Mouse (Mus musculus) embryonic facial prominence, embryonic 12.5 days (tissue): ENCODE measurements around the gene Camta1. TPM values are rescaled to one million over a fixed set of nuclear protein-coding genes. Genes with fewer than 3 reads are reported as not detected.

Experiments
- ATAC-seq: fragments of 200-750 bp; cut with Nextera tagmentation; 2 replicates; pipeline ENCODE4 v1.8.0; 2017; ENCODE audit not compliant: insufficient number of reproducible peaks, insufficient read depth, low FRiP score, low TSS enrichment
- H3K27ac ChIP-seq: fragments of 300-500 bp; sonication (generic); 2 replicates; pipeline ENCODE4 v1.5.1; 2016; ENCODE audit warnings: mild to moderate bottlenecking
- H3K27me3 ChIP-seq: fragments of 300-500 bp; sonication (generic); 2 replicates; pipeline ENCODE4 v1.6.1; 2016; ENCODE audit warnings: mild to moderate bottlenecking, moderate library complexity
- H3K36me3 ChIP-seq: fragments of 300-500 bp; sonication (generic); 2 replicates; pipeline ENCODE4 v1.6.1; 2016; ENCODE audit warnings: mild to moderate bottlenecking
- H3K4me1 ChIP-seq: fragments of 300-500 bp; sonication (generic); 2 replicates; pipeline ENCODE4 v1.6.1; 2016
- H3K4me2 ChIP-seq: fragments of 300-500 bp; sonication (generic); replicated peaks from 2 replicates; pipeline ENCODE4 v1.6.1; 2016; ENCODE audit warnings: mild to moderate bottlenecking, moderate library complexity
- H3K4me3 ChIP-seq: fragments of 300-500 bp; sonication (generic); 2 replicates; pipeline ENCODE4 v1.5.1; 2016; ENCODE audit warnings: mild to moderate bottlenecking
- H3K9ac ChIP-seq: fragments of 300-500 bp; sonication (generic); 2 replicates; pipeline ENCODE4 v1.6.1; 2016; ENCODE audit warnings: mild to moderate bottlenecking, moderate library complexity
- H3K9me3 ChIP-seq: fragments of 300-500 bp; sonication (generic); 2 replicates; pipeline ENCODE4 v1.6.1; 2016; ENCODE audit warnings: mild to moderate bottlenecking, moderate library complexity
- WGBS: fragments of 180-500 bp; shearing (Covaris S2); methylation state at CpG from one replicate; pipeline ENCODE4 v1.1.7; 2016; 5-methylcytosine and 5-hydroxymethylcytosine counted together
- polyA plus RNA-seq: library from polyadenylated mRNA; unstranded; fragments of >200 nt; fragmentation: Nextera tagmentation; extraction: Ambion mirVana; gene quantifications from 2 replicates; pipeline ENCODE4 v1.2.1, GENCODE M21; 2016

The Camta1 gene
- polyA plus RNA-seq, 1 experiment from 2014 or later, result 115 TPM

- H3K9me3 ChIP-seq, result no peaks in the 10 kb centered on the region
- no peak for ATAC-seq
- no peak overlapping the region for H3K9ac ChIP-seq
- WGBS, result 80% methylated on average over 6 of the region's 6 CpGs
- H3K4me2 ChIP-seq, result no peak overlapping the region
- H3K36me3 ChIP-seq, result no peaks in the 10 kb centered on the region
- H3K27ac ChIP-seq, result no peak overlapping the region
- peaks cover 7% of the 10 kb centered on the region; the same call in 1 of the 2 replicates for H3K4me1 ChIP-seq
- no peak overlapping the region for H3K4me3 ChIP-seq
- 0 out of 2 replicates have a peak, but pooled peaks cover 3% of the 10 kb centered on the region for H3K27me3 ChIP-seq
Observed at GRCm38 (mm10) chr4:151451885-151452284, 409.8 kb downstream of the Camta1 start.

- no peaks in the 10 kb centered on the region for H3K9me3 ChIP-seq
- H3K4me2 ChIP-seq, result no peak overlapping the region
- H3K4me3 ChIP-seq, result no peak overlapping the region
- peaks cover 7% of the 10 kb centered on the region; the same call in 1 of the 2 replicates for H3K4me1 ChIP-seq
- no peaks in the 10 kb centered on the region for H3K36me3 ChIP-seq
- no peak for ATAC-seq
- H3K27ac ChIP-seq, result no peak overlapping the region
- 15% methylated on average over 8 of the region's 8 CpGs for WGBS
- H3K27me3 ChIP-seq, result 0 out of 2 replicates have a peak, but pooled peaks cover 3% of the 10 kb centered on the region
- H3K9ac ChIP-seq, result no peak overlapping the region
Observed at GRCm38 (mm10) chr4:151449981-151450380, 411.7 kb downstream of the Camta1 start.

- Histone ChIP-seq H3K4me3 (no peak overlapping the region), H3K9me3 (no peaks in the 10 kb centered on the region), H3K36me3 (no peaks in the 10 kb centered on the region), H3K9ac (no peak overlapping the region), H3K27ac (no peak overlapping the region), H3K4me2 (no peak overlapping the region), H3K4me1 (peaks cover 7% of the 10 kb centered on the region; the same call in 1 of the 2 replicates), H3K27me3 (0 out of 2 replicates have a peak, but pooled peaks cover 3% of the 10 kb centered on the region)
- 93% methylated on average over 2 of the region's 2 CpGs for WGBS
- ATAC-seq, result no peak
Observed at GRCm38 (mm10) chr4:151448341-151448740, 413.3 kb downstream of the Camta1 start.

- Histone ChIP-seq H3K4me1 (peaks cover under 1% of the 10 kb centered on the region; the same call in 1 of the 2 replicates), H3K27ac (no peak overlapping the region), H3K4me3 (no peak overlapping the region), H3K4me2 (no peak overlapping the region), H3K36me3 (no peaks in the 10 kb centered on the region), H3K27me3 (no peaks in the 10 kb centered on the region), H3K9me3 (peaks cover 5% of the 10 kb centered on the region; the same call in 1 of the 2 replicates), H3K9ac (no peak overlapping the region)
- WGBS, result 86% methylated on average over 4 of the region's 4 CpGs
- no peak for ATAC-seq
Observed at GRCm38 (mm10) chr4:151444665-151445064, 417.0 kb downstream of the Camta1 start.

- 49% methylated on average over 7 of the region's 7 CpGs for WGBS
- Histone ChIP-seq H3K4me3 (no peak overlapping the region), H3K27ac (no peak overlapping the region), H3K9ac (no peak overlapping the region), H3K36me3 (no peaks in the 10 kb centered on the region), H3K9me3 (peaks cover 5% of the 10 kb centered on the region; the same call in 1 of the 2 replicates), H3K27me3 (no peaks in the 10 kb centered on the region), H3K4me2 (no peak overlapping the region), H3K4me1 (no peaks in the 10 kb centered on the region)
- ATAC-seq, result no peak
Observed at GRCm38 (mm10) chr4:151438561-151438960, 423.1 kb downstream of the Camta1 start.

- Histone ChIP-seq H3K27me3 (no peaks in the 10 kb centered on the region), H3K9me3 (peaks cover 5% of the 10 kb centered on the region; the same call in 1 of the 2 replicates), H3K36me3 (no peaks in the 10 kb centered on the region), H3K4me2 (no peak overlapping the region), H3K4me3 (no peak overlapping the region), H3K9ac (no peak overlapping the region), H3K27ac (no peak overlapping the region), H3K4me1 (no peaks in the 10 kb centered on the region)
- ATAC-seq, result no peak
- WGBS, result 88% methylated on average over 11 of the region's 11 CpGs
Observed at GRCm38 (mm10) chr4:151437859-151438258, 423.8 kb downstream of the Camta1 start.

- H3K36me3 ChIP-seq, result no peaks in the 10 kb centered on the region
- no peak overlapping the region for H3K9ac ChIP-seq
- no peak overlapping the region for H3K4me2 ChIP-seq
- no peaks in the 10 kb centered on the region for H3K4me1 ChIP-seq
- H3K27me3 ChIP-seq, result 0 out of 2 replicates have a peak, but pooled peaks cover 5% of the 10 kb centered on the region
- 55% methylated on average over 3 of the region's 3 CpGs for WGBS
- no peak overlapping the region for H3K4me3 ChIP-seq
- no peak for ATAC-seq
- H3K27ac ChIP-seq, result no peak overlapping the region
- H3K9me3 ChIP-seq, result peaks cover 11% of the 10 kb centered on the region; the same call in 1 of the 2 replicates
Observed at GRCm38 (mm10) chr4:151425133-151425532, 436.5 kb downstream of the Camta1 start.

GRCm38 (mm10) chr4:151422922-151423321, 438.8 kb downstream of the Camta1 start:
- Histone ChIP-seq H3K4me1 (peaks cover under 1% of the 10 kb centered on the region), H3K36me3 (no peaks in the 10 kb centered on the region), H3K4me3 (no peak overlapping the region), H3K4me2 (no peak overlapping the region), H3K9ac (no peak overlapping the region), H3K27me3 (0 out of 2 replicates have a peak, but pooled peaks cover 5% of the 10 kb centered on the region), H3K27ac (no peak overlapping the region), H3K9me3 (peaks cover 7% of the 10 kb centered on the region; the same call in 1 of the 2 replicates)
- WGBS, result 83% methylated on average over 4 of the region's 4 CpGs
- ATAC-seq, result no peak

- Histone ChIP-seq H3K27me3 (0 out of 2 replicates have a peak, but pooled peaks cover 5% of the 10 kb centered on the region), H3K4me3 (no peak overlapping the region), H3K9me3 (peaks cover 3% of the 10 kb centered on the region; the same call in 1 of the 2 replicates), H3K9ac (no peak overlapping the region), H3K36me3 (no peaks in the 10 kb centered on the region), H3K27ac (no peak overlapping the region), H3K4me2 (no peak overlapping the region), H3K4me1 (peaks cover 5% of the 10 kb centered on the region)
- WGBS, result 48% methylated on average over 8 of the region's 8 CpGs
- no peak for ATAC-seq
Observed at GRCm38 (mm10) chr4:151422361-151422760, 439.3 kb downstream of the Camta1 start.

GRCm38 (mm10) chr4:151418344-151418875, 443.3 kb downstream of the Camta1 start:
- 0 out of 2 replicates have a peak, but pooled peaks cover 5% of the 10 kb centered on the region for H3K27me3 ChIP-seq
- H3K4me3 ChIP-seq, result no peak overlapping the region
- ATAC-seq, result no peak
- no peaks in the 10 kb centered on the region for H3K36me3 ChIP-seq
- peaks cover 5% of the 10 kb centered on the region for H3K4me1 ChIP-seq
- no peak overlapping the region for H3K27ac ChIP-seq
- WGBS, result 61% methylated on average over 14 of the region's 14 CpGs
- no peak overlapping the region for H3K9ac ChIP-seq
- H3K4me2 ChIP-seq, result no peak overlapping the region
- no peaks in the 10 kb centered on the region for H3K9me3 ChIP-seq

GRCm38 (mm10) chr4:151415812-151416211, 445.9 kb downstream of the Camta1 start:
- Histone ChIP-seq H3K27ac (no peak overlapping the region), H3K4me3 (no peak overlapping the region), H3K4me2 (no peak overlapping the region), H3K36me3 (no peaks in the 10 kb centered on the region), H3K27me3 (0 out of 2 replicates have a peak, but pooled peaks cover 5% of the 10 kb centered on the region), H3K4me1 (peaks cover 17% of the 10 kb centered on the region), H3K9me3 (no peaks in the 10 kb centered on the region), H3K9ac (no peak overlapping the region)
- ATAC-seq, result no peak
- 80% methylated on average over 4 of the region's 4 CpGs for WGBS

- no peaks in the 10 kb centered on the region for H3K9me3 ChIP-seq
- no peak for ATAC-seq
Observed at GRCm38 (mm10) chr4:151415376-151415775, 446.3 kb downstream of the Camta1 start.

More at GRCm38 (mm10) chr4:151415376-151415775, 446.3 kb downstream of the Camta1 start:
- Histone ChIP-seq H3K36me3 (no peaks in the 10 kb centered on the region), H3K4me2 (no peak overlapping the region), H3K27me3 (0 out of 2 replicates have a peak, but pooled peaks cover 2% of the 10 kb centered on the region), H3K27ac (no peak overlapping the region), H3K9ac (no peak overlapping the region), H3K4me1 (peaks cover 19% of the 10 kb centered on the region), H3K4me3 (no peak overlapping the region)
- 92% methylated on average over 16 of the region's 16 CpGs for whole genome bisulfite sequencing
